Mouse (Mus musculus) lung, embryonic 16.5 days (tissue): ENCODE results near the gene Ncf4. TPM values are rescaled to one million over a fixed set of nuclear protein-coding genes. Genes with fewer than 3 reads are reported as not detected.

Source experiments
- ATAC-seq: fragments of 200-750 bp; cut with Nextera tagmentation; 2 replicates; pipeline ENCODE4 v1.8.0; 2017; ENCODE audit warnings: low read depth, mild to moderate bottlenecking, moderate library complexity
- H3K27ac ChIP-seq: fragments of 300-500 bp; sonication (generic); 2 replicates; pipeline ENCODE4 v1.5.1; 2014; ENCODE audit warnings: mild to moderate bottlenecking, control low read depth, low read length
- H3K27me3 ChIP-seq: fragments of 300-500 bp; sonication (generic); 2 replicates; pipeline ENCODE4 v1.6.1; 2014; ENCODE audit warnings: low read depth, low read length, mixed read lengths; ENCODE audit not compliant: control insufficient read depth, insufficient read depth
- H3K36me3 ChIP-seq: fragments of 300-500 bp; sonication (generic); 2 replicates; pipeline ENCODE4 v1.6.1; 2014; ENCODE audit warnings: low read length; ENCODE audit not compliant: control insufficient read depth, insufficient read depth
- H3K4me1 ChIP-seq: fragments of 300-500 bp; sonication (generic); replicated peaks from 2 replicates; pipeline ENCODE4 v1.6.1; 2014; ENCODE audit warnings: low read length, mixed read lengths; ENCODE audit not compliant: control insufficient read depth, insufficient read depth
- H3K4me2 ChIP-seq: fragments of 300-500 bp; sonication (generic); 2 replicates; pipeline ENCODE4 v1.6.1; 2014; ENCODE audit warnings: low read depth, low read length, control low read depth
- H3K4me3 ChIP-seq: fragments of 300-500 bp; sonication (generic); 2 replicates; pipeline ENCODE4 v1.5.1; 2014; ENCODE audit warnings: mild to moderate bottlenecking, low read length, control low read depth
- H3K9ac ChIP-seq: fragments of 300-500 bp; sonication (generic); 2 replicates; pipeline ENCODE4 v1.6.1; 2014; ENCODE audit warnings: low read length, control low read depth
- H3K9me3 ChIP-seq: fragments of 300-500 bp; sonication (generic); 2 replicates; pipeline ENCODE4 v1.6.1; 2016; ENCODE audit warnings: low read length; ENCODE audit not compliant: control insufficient read depth
- whole genome bisulfite sequencing: fragments of 180-500 bp; shearing (Covaris S2); extraction: QIAGEN DNeasy Blood & Tissue Kit; methylation state at CpG from one replicate; pipeline ENCODE4 v1.1.7; 2014; 5-methylcytosine and 5-hydroxymethylcytosine counted together
- polyA plus RNA-seq: library from polyadenylated mRNA; unstranded; fragments of >200 nt; fragmentation: Nextera tagmentation; extraction: Ambion mirVana; gene quantifications from 2 replicates; pipeline ENCODE4 v1.2.1, GENCODE M21; 2015

Ncf4 gene
- polyA plus RNA-seq, 1 experiment from 2014 or later, result 4.6 TPM

DNA sequence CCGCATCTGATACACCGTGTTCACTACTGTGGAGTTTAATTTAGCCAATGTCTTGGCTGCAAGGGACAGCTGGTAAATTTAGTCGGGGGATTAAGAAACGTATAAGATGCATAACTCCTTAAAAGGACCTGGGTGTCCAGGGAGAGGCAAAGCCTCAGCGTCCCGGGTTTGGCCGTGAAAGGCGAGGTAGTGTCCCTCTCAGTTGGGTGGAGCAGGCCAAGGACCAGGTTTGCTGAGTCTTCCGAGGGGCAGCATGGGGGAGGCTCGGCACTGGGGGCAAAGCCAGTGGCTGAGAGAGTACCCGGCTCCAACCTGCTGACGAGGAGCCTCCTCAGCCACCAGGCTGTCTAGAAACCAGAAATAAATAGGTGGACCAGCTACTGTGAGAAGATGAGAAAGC, 16.8 kb upstream of the Ncf4 start:
- H3K36me3 ChIP-seq, result no peaks in the 10 kb centered on the region
- H3K27me3 ChIP-seq, result no peaks in the 10 kb centered on the region
- peaks cover 4% of the 10 kb centered on the region; the same call in 1 of the 2 replicates for H3K4me1 ChIP-seq
- no peak overlapping the region for H3K4me3 ChIP-seq
- 83% methylated on average over 12 of the region's 12 CpGs for WGBS
- H3K9ac ChIP-seq, result no peak overlapping the region
- H3K27ac ChIP-seq, result no peak overlapping the region
- no peak for ATAC-seq
- H3K4me2 ChIP-seq, result no peak overlapping the region
- H3K9me3 ChIP-seq, result no peaks in the 10 kb centered on the region

DNA sequence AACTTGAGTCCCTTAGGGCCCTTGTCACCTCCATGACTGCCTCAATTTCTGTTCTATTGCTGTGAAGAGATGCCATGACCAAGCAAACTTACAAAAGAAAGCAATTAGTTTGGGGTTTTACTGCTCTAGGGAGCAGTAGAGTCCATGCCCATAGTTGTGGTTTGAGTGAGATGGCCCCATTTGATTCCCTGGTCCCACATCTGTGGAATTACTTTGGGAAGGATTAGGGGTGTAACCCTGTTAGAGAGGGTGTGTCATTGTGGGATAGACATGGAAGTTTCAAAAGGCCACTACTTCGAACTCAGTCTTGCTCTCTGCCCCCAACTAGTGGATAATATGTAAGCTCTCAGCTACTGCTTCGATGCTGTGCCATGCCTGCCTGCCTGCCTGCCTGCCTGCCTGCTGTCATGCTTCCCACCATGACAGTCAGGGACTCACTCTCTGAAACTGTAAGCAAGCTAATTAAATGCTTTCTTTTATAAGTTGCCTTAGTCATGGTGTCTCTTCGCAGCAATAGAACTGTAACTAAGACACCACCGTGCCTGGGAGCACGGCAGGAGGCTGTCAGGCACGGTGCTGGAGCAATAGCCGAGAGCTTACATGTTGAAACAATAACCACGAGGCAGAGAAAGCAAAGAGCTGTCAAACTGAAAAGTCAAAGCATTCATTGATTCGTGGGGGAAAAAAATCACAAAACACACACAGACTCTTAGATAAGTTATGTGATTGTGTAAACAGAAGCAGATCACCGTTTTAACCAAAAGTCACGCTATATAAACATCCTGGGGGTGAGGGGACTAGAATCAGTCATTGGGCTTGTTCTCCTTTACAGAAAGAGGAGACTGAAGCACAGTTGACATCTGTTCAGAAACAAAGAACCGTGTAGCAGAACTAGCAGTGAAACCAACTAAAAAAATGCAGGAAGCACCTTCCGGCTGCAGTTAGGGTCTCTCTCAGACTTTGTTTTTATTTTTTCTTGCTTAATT, 13.0 kb upstream of the Ncf4 start:
- Histone ChIP-seq H3K27me3 (no peaks in the 10 kb centered on the region), H3K36me3 (no peaks in the 10 kb centered on the region), H3K9me3 (no peaks in the 10 kb centered on the region), H3K4me2 (peak overlapping the region; percentile 0; the same call in 1 of the 2 replicates), H3K4me3 (no peak overlapping the region), H3K9ac (no peak overlapping the region), H3K4me1 (peaks cover 4% of the 10 kb centered on the region; the same call in 1 of the 2 replicates), H3K27ac (no peak overlapping the region)
- ATAC-seq, result no peak
- 7% methylated on average over 13 of the region's 13 CpGs for whole genome bisulfite sequencing

DNA sequence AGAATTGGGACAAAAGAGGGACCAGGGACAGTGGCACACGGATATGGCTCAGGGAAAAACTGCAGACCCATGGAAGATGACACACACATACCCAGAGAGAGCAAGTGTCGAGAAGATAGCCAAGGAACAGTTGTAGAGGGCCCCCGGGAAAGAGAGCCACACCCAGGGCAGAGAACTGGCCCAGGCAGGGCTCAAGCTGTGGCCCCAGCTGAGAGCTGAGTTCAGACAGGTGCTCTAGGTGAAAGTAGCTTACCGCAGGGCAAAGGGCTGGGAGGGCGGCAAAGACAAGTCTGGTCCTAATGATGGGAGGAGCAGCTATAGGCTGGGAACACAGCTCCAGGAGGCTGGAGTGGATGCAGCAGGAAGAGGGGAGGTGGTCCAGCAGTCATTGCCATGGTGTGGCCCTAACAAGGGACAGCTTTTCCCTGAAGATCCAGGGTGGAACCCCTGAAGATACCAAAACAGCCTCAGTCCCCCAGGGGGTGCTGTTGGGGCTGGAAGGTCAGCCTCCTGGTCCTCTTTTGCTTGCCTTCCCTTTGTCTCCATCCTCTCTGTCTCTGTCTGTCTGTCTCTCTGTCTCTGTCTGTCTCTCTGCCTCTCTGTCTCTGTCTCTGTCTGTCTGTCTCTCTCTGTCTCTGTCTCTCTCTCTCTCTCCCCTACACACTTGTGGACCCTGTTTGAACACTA, 9.6 kb upstream of the Ncf4 start:
- Histone ChIP-seq H3K36me3 (no peaks in the 10 kb centered on the region), H3K27me3 (no peaks in the 10 kb centered on the region), H3K4me3 (no peak overlapping the region), H3K27ac (no peak overlapping the region), H3K4me1 (peaks cover 4% of the 10 kb centered on the region; the same call in 1 of the 2 replicates), H3K9me3 (no peaks in the 10 kb centered on the region), H3K9ac (no peak overlapping the region), H3K4me2 (no peak overlapping the region)
- no peak for ATAC-seq
- 69% methylated on average over 5 of the region's 5 CpGs for WGBS

DNA sequence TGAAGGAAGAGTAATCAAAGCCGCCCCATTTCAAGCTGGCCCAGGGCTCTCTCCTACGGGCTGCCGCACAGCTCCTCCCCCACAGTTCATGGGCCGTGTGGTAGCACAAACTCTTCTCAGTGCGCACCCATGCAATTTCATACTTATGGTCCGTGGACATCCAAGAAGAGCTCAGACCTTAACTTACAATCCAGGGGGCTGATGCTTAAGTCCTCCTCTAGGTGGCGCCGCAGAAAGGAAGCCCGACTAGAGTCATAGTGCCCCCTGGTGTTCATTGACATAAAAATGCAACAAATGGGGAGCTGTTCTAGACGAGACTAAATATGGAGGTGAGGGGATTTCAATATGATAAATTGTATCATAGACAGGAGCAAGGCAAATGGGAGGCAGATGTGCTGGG, 5.1 kb upstream of the Ncf4 start:
- 14% methylated on average over 10 of the region's 10 CpGs for WGBS
- H3K9ac ChIP-seq, result no peak overlapping the region
- H3K27me3 ChIP-seq, result no peaks in the 10 kb centered on the region
- H3K9me3 ChIP-seq, result no peaks in the 10 kb centered on the region
- ATAC-seq, result no peak
- no peak overlapping the region for H3K27ac ChIP-seq
- peaks cover 5% of the 10 kb centered on the region; the same call in 1 of the 2 replicates for H3K4me1 ChIP-seq
- no peaks in the 10 kb centered on the region for H3K36me3 ChIP-seq
- no peak overlapping the region for H3K4me3 ChIP-seq
- no peak overlapping the region for H3K4me2 ChIP-seq

DNA sequence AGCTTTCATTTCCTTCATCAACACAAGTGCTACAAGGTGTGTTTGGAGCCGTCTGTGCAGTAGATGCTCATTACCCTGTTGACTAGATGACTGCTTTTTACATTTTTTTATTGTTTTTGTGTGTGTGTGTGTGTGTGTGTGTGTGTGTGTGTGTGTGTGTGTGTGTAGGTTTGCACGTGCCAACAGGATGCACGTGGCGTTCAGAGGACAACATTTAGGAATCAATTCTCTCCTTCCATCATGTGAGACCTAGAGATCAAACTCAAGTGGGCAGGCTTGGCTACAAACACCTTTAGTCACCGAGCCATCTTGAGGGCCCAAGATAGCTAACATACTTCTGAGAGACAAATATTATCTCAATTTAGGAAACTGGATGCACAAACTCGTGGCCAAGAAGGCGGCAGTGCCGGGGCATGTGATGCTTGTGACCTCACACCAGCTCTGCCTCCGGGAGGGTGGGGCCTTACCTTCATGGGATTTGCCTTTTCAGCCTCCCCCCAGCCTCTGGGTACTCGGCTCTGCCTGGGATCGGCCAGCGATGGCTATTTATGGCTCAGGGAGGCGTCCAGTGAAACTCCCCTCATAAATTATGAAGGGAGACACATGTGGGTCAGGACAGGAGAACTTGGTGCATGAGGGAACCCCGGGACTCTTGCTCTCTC, 4.5 kb upstream of the Ncf4 start:
- Histone ChIP-seq H3K4me2 (no peak overlapping the region), H3K27ac (no peak overlapping the region), H3K4me1 (peaks cover 5% of the 10 kb centered on the region; the same call in 1 of the 2 replicates), H3K9ac (no peak overlapping the region), H3K9me3 (no peaks in the 10 kb centered on the region), H3K4me3 (no peak overlapping the region), H3K36me3 (no peaks in the 10 kb centered on the region), H3K27me3 (no peaks in the 10 kb centered on the region)
- ATAC-seq, result no peak
- 49% methylated on average over 14 of the region's 14 CpGs for WGBS

DNA sequence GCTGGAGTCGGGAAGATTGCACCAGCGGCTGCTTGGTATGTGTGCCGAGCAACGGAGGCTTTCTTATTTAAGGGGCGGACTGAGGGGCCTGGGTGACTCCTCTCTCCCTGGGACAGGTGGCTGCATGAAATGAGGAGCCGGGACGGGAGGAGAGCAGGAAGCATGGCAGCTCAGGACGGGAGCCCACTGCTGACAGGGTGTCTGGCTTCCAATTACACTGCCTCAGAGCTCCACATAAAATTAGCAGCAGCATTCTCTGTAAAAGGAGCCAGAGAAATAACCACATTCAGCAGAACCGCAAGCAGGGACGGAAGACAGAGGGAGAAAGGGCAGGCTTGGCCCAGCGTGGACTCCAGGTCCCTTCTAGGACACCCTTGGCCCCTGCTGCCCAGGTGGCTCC, 3.3 kb upstream of the Ncf4 start:
- no peaks in the 10 kb centered on the region for H3K9me3 ChIP-seq
- H3K9ac ChIP-seq, result no peak overlapping the region
- no peaks in the 10 kb centered on the region for H3K27me3 ChIP-seq
- ATAC-seq, result no peak
- H3K4me2 ChIP-seq, result no peak overlapping the region
- H3K27ac ChIP-seq, result no peak overlapping the region
- H3K36me3 ChIP-seq, result no peaks in the 10 kb centered on the region
- no peak overlapping the region for H3K4me3 ChIP-seq
- peaks cover 5% of the 10 kb centered on the region; the same call in 1 of the 2 replicates for H3K4me1 ChIP-seq
- WGBS, result 35% methylated on average over 11 of the region's 11 CpGs

DNA sequence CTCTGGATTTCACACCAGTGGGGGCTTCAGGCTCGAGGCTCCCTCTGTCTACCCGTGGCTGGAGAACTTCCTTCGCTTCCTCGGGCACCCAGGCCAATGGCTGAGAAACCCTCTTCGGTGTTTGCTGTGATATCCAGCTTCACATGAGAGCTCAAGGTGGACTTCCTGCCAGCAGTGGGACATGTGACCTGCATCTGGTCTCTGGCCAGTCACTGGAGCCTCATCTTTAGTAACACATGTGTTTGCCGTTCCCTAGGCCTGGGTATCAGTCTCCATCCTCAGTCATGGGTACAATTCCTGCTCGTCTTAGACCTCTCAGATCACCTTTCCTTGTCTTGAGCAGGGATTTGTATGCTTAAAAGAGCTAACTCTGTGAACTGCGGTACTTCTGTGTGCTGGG, 1.5 kb upstream of the Ncf4 start:
- H3K36me3 ChIP-seq, result no peaks in the 10 kb centered on the region
- no peak overlapping the region for H3K27ac ChIP-seq
- WGBS, result 69% methylated on average over 8 of the region's 8 CpGs
- H3K4me1 ChIP-seq, result peaks cover 5% of the 10 kb centered on the region; the same call in 1 of the 2 replicates
- no peak overlapping the region for H3K9ac ChIP-seq
- H3K4me3 ChIP-seq, result no peak overlapping the region
- H3K9me3 ChIP-seq, result no peaks in the 10 kb centered on the region
- no peak for ATAC-seq
- H3K4me2 ChIP-seq, result no peak overlapping the region
- H3K27me3 ChIP-seq, result no peaks in the 10 kb centered on the region

DNA sequence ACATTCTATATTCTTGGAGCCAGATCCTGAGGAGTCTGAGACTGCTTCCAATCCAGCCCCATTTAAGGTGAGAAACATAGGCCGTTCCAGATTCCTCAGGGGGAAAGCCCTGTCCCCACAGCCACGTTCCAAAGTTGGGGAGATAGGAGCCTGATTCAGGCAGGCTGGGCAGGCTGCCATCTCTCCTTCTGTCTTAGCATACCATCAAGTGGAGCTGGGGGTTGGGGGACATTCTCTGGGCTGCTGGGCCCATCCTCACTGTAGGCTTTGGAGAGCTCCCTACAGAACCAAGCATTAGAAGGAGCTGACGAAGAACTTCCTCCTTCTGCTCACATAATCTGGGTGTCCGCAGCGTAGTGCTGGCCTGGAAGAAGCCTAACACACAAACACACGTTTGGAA, 827 bp upstream of the Ncf4 start:
- Histone ChIP-seq H3K27ac (no peak overlapping the region), H3K36me3 (no peaks in the 10 kb centered on the region), H3K27me3 (no peaks in the 10 kb centered on the region), H3K9me3 (no peaks in the 10 kb centered on the region), H3K9ac (no peak overlapping the region), H3K4me1 (peaks cover 5% of the 10 kb centered on the region; the same call in 1 of the 2 replicates), H3K4me3 (no peak overlapping the region), H3K4me2 (no peak overlapping the region)
- ATAC-seq, result peak; percentile 27; the same call in 1 of the 2 replicates
- 47% methylated on average over 6 of the region's 6 CpGs for WGBS
